ENCODE assay signal across 18 mouse cellular contexts in the genomic region with DNA sequence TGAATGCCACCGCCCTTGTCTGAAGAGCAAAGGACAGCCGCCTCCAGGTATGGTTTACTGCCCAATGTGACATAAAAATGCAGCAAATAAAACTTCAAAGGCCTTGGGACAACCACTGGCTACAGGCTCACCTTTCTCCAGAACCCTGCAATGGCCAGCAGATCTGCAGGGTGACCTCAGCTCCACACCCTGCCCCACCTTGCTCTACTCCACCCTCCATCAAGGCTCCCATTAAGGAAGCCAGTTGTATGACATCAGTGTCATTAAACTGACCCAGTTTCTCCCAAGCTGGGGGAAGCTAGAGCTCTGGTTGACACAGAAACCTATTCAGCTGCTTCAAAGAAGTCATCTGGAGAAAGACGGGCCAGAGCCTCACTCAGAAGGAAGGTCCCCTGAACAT.
"Had no signal": no experiment of that assay in that cellular context is flagged by ENCODE, and none has a peak within 500 bp of the region (broad histone marks: within the 10 kb centered on the region; RNA-seq: fewer than 3 reads in every experiment).

No protein-coding gene starts in this region.

- H3K9me3 ChIP-seq: limb, embryonic 15.5 days; liver, embryonic 13.5 days; lung, embryonic 15.5 days; midbrain, embryonic 15.5 days; neural tube, embryonic 13.5 days had no signal

- DNase-seq: kidney, adult 8-10 months; kidney, postnatal 25 days; layer of hippocampus, adult 9-11 months; layer of hippocampus, postnatal 36 days; liver, embryonic 13.5 days; liver, postnatal 0 days; lung, postnatal 14 days; right cerebral cortex, postnatal 14 days; thymus, adult 2 months; thymus, postnatal 36 days had no signal

- H3K27me3 ChIP-seq: limb, embryonic 15.5 days; lung, embryonic 15.5 days; midbrain, embryonic 15.5 days; neural tube, embryonic 13.5 days had no signal

- ATAC-seq: inflammation-experienced regulatory T-cells, adult 6 months; liver, postnatal 0 days; midbrain, embryonic 15.5 days had no signal

- H3K4me1 ChIP-seq: liver, embryonic 13.5 days; lung, embryonic 15.5 days; megakaryocyte, embryonic 14.5 days; midbrain, embryonic 15.5 days; neural tube, embryonic 13.5 days had no signal

- H3K4me3 ChIP-seq: limb, embryonic 15.5 days; liver, embryonic 13.5 days; lung, embryonic 15.5 days; megakaryocyte, embryonic 14.5 days; midbrain, embryonic 15.5 days; neural tube, embryonic 13.5 days had no signal

- H3K4me2 ChIP-seq: limb, embryonic 15.5 days; liver, embryonic 13.5 days; lung, embryonic 15.5 days; midbrain, embryonic 11.5 days; midbrain, embryonic 15.5 days; neural tube, embryonic 13.5 days had no signal

- H3K36me3 ChIP-seq: limb, embryonic 15.5 days; liver, embryonic 13.5 days; lung, embryonic 15.5 days; midbrain, embryonic 15.5 days; neural tube, embryonic 13.5 days had no signal

- H3K9ac ChIP-seq: limb, embryonic 15.5 days; liver, embryonic 13.5 days; liver, postnatal 0 days; lung, embryonic 15.5 days; midbrain, embryonic 15.5 days; neural tube, embryonic 13.5 days had no signal

- H3K27ac ChIP-seq: limb, embryonic 15.5 days; liver, embryonic 13.5 days; lung, embryonic 15.5 days; macrophage; midbrain, embryonic 15.5 days; neural tube, embryonic 13.5 days had no signal
